Mouse (Mus musculus): ENCODE data around the gene Fam149b. TPM values are rescaled to one million over a fixed set of nuclear protein-coding genes. Genes with fewer than 3 reads are reported as not detected.

The Fam149b gene
- polyA plus RNA-seq, 1 experiment from 2014 or later = 34.8 TPM

- H3K4me1 ChIP-seq = peaks cover 3% of the 10 kb centered on the region; the same call in 1 of the 2 replicates
- peak within 1 kb of the TSS; percentile 54 for H3K4me2 ChIP-seq
- peak within 1 kb of the TSS; percentile 92 for H3K9ac ChIP-seq
- peak within 1 kb of the TSS; percentile 91 for H3K27ac ChIP-seq
- no peaks in the 10 kb centered on the region for H3K27me3 ChIP-seq
- peak within 1 kb of the TSS; percentile 82 for H3K4me3 ChIP-seq
- WGBS = under 1% methylated on average over 67 of the region's 68 CpGs
- H3K9me3 ChIP-seq = no peaks in the 10 kb centered on the region
- peaks cover 22% of the 10 kb centered on the region for H3K36me3 ChIP-seq
- peak; percentile 97 for ATAC-seq (ENCODE audit: insufficient number of reproducible peaks, low FRiP score, low TSS enrichment, low read depth)
Observed at GRCm38 (mm10) chr14:20393205-20393913, 45.4 kb downstream of the Fam149b start, which contains the start of gene Mrps16. Mrps16 (minus strand) TSS chr14:20393634.

DNA sequence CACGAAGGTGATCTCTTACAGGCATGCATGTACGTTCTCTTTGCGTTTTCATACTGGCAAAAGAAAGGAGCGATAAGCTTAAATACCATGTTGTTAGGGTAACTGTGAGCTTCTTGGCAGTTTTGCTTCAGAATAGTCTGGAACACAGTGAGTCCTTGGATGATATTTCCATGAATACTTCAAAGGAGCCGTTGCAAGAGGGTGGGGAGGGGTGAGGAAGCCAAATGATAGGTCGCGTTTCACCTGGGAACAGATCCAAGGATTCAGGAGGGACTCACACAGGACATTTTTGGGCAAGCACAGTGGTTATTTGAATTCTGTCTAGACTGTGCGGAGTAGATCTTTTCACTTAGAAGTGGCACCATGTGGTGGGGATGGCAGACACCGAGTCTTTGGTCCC is 49.3 kb downstream of the Fam149b start:
- Histone ChIP-seq H3K9me3 (no peaks in the 10 kb centered on the region), H3K27ac (no peak overlapping the region), H3K4me3 (no peak overlapping the region), H3K27me3 (no peaks in the 10 kb centered on the region), H3K4me2 (no peak overlapping the region), H3K4me1 (peaks cover 2% of the 10 kb centered on the region; the same call in 1 of the 2 replicates), H3K36me3 (no peaks in the 10 kb centered on the region), H3K9ac (no peak overlapping the region)
- WGBS = 72% methylated on average over 9 of the region's 9 CpGs
- no peak for ATAC-seq (ENCODE audit: insufficient number of reproducible peaks, low FRiP score, low TSS enrichment, low read depth)

- Histone ChIP-seq H3K36me3 (no peaks in the 10 kb centered on the region), H3K9me3 (no peaks in the 10 kb centered on the region), H3K4me1 (no peaks in the 10 kb centered on the region; the same call in 1 of the 2 replicates), H3K9ac (no peak overlapping the region), H3K27me3 (no peaks in the 10 kb centered on the region), H3K27ac (no peak overlapping the region), H3K4me2 (no peak overlapping the region), H3K4me3 (no peak overlapping the region)
- 47% methylated on average over 4 of the region's 4 CpGs for WGBS
- no peak for ATAC-seq (ENCODE audit: insufficient number of reproducible peaks, low FRiP score, low TSS enrichment, low read depth)
Observed at GRCm38 (mm10) chr14:20398864-20399263, 50.9 kb downstream of the Fam149b start.

DNA sequence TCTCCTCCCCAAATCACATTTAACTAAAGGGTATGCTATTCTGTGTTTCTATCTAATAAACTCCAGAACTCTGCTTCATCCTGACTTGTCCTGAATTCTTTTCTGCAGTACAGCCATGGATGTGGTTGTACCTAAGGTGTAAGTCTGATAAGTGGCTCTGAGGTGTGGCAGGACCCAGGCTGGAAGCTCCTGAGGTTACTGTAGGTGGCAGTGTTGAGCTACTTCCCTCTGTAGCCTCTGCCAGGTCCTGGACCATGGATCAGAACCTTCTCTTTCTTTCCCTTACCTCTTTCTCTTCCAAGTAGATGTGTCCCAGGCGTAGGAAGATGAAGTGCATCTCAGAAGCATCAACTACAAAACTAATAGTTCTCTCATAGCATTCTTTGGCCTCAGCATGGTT is 52.1 kb downstream of the Fam149b start:
- H3K27me3 ChIP-seq = no peaks in the 10 kb centered on the region
- no peak overlapping the region for H3K9ac ChIP-seq
- no peak overlapping the region for H3K27ac ChIP-seq
- no peak for ATAC-seq (ENCODE audit: insufficient number of reproducible peaks, low FRiP score, low TSS enrichment, low read depth)
- no peak overlapping the region for H3K4me3 ChIP-seq
- no peaks in the 10 kb centered on the region for H3K4me1 ChIP-seq
- H3K4me2 ChIP-seq = no peak overlapping the region
- no peaks in the 10 kb centered on the region for H3K36me3 ChIP-seq
- H3K9me3 ChIP-seq = no peaks in the 10 kb centered on the region
- 55% methylated on average over 1 of the region's 1 CpGs for WGBS

GRCm38 (mm10) chr14:20422257-20422656 is 74.3 kb downstream of the Fam149b start:
- no peak overlapping the region for H3K4me3 ChIP-seq
- 63% methylated on average over 7 of the region's 7 CpGs for WGBS

DNA sequence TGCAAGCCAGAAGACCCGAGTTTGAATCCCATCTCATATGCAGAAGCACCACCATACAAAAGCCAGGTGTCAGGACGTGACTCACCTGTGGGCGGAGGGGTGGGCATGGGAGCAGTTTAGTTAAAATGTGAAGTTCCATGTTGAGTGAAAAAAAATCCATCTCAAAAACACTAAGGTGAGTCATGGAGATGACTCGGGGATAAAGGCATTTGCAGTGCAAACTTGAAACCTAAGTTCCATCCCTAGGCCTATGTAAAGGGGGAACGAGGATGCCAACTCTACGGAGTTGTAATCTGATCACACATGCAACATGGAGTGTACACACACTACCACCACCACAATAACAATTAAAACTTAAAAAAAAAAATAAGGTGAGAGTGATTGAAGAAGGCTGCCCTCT is 75.1 kb downstream of the Fam149b start:
- no peak overlapping the region for H3K9ac ChIP-seq
- 84% methylated on average over 6 of the region's 6 CpGs for WGBS
- no peak overlapping the region for H3K4me3 ChIP-seq
- H3K27me3 ChIP-seq = no peaks in the 10 kb centered on the region
- no peaks in the 10 kb centered on the region for H3K4me1 ChIP-seq
- no peaks in the 10 kb centered on the region for H3K36me3 ChIP-seq
- no peak overlapping the region for H3K27ac ChIP-seq
- no peak for ATAC-seq (ENCODE audit: insufficient number of reproducible peaks, low FRiP score, low TSS enrichment, low read depth)
- no peaks in the 10 kb centered on the region for H3K9me3 ChIP-seq
- no peak overlapping the region for H3K4me2 ChIP-seq

More at GRCm38 (mm10) chr14:20422257-20422656, 74.3 kb downstream of the Fam149b start:
- H3K27ac ChIP-seq = no peak overlapping the region
- no peaks in the 10 kb centered on the region for H3K27me3 ChIP-seq
- H3K36me3 ChIP-seq = no peaks in the 10 kb centered on the region
- no peaks in the 10 kb centered on the region for H3K9me3 ChIP-seq
- H3K4me1 ChIP-seq = no peaks in the 10 kb centered on the region
- ATAC-seq (ENCODE audit: insufficient number of reproducible peaks, low FRiP score, low TSS enrichment, low read depth) = no peak
- H3K9ac ChIP-seq = no peak overlapping the region
- no peak overlapping the region for H3K4me2 ChIP-seq

DNA sequence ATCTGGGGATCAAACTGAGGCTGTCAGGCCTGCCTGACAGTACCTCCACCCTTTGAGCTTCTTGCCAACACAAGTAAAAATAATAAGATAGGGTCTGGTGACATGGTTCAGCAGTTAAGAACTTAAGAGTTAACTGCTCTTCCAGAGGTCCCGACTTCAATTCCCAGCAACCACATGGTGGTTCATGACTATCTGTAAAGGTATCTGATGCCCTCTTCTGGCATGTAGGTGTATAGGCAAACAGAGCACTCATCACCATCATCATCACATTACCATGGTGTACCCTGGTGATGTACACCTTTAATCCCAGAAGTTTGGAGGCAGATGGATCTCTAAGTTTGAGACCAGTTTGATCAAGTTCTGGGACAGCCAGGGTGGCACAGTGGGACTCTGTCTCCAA is 80.6 kb downstream of the Fam149b start:
- Histone ChIP-seq H3K9me3 (no peaks in the 10 kb centered on the region), H3K27ac (no peak overlapping the region), H3K27me3 (no peaks in the 10 kb centered on the region), H3K4me2 (no peak overlapping the region), H3K4me3 (no peak overlapping the region), H3K36me3 (no peaks in the 10 kb centered on the region), H3K9ac (no peak overlapping the region), H3K4me1 (no peaks in the 10 kb centered on the region)
- WGBS = 29% methylated on average over 1 of the region's 1 CpGs
- ATAC-seq (ENCODE audit: insufficient number of reproducible peaks, low FRiP score, low TSS enrichment, low read depth) = no peak

GRCm38 (mm10) chr14:20429833-20430232 is 81.9 kb downstream of the Fam149b start:
- 45% methylated on average over 1 of the region's 1 CpGs for WGBS
- Histone ChIP-seq H3K9ac (no peak overlapping the region), H3K4me1 (no peaks in the 10 kb centered on the region), H3K27ac (no peak overlapping the region), H3K9me3 (no peaks in the 10 kb centered on the region), H3K36me3 (no peaks in the 10 kb centered on the region), H3K27me3 (no peaks in the 10 kb centered on the region), H3K4me3 (no peak overlapping the region), H3K4me2 (no peak overlapping the region)
- ATAC-seq (ENCODE audit: insufficient number of reproducible peaks, low FRiP score, low TSS enrichment, low read depth) = no peak

- H3K9ac ChIP-seq = no peak overlapping the region
- no peak overlapping the region for H3K27ac ChIP-seq
- no peaks in the 10 kb centered on the region for H3K9me3 ChIP-seq
- ATAC-seq (ENCODE audit: insufficient number of reproducible peaks, low FRiP score, low TSS enrichment, low read depth) = no peak
- WGBS = 53% methylated on average over 6 of the region's 6 CpGs
- no peaks in the 10 kb centered on the region for H3K36me3 ChIP-seq
- H3K4me3 ChIP-seq = no peak overlapping the region
- no peaks in the 10 kb centered on the region for H3K27me3 ChIP-seq
- H3K4me2 ChIP-seq = no peak overlapping the region
- H3K4me1 ChIP-seq = no peaks in the 10 kb centered on the region
Observed at GRCm38 (mm10) chr14:20431726-20432125, 83.8 kb downstream of the Fam149b start.

- H3K9ac ChIP-seq = no peak overlapping the region
- H3K27me3 ChIP-seq = no peaks in the 10 kb centered on the region
- no peaks in the 10 kb centered on the region for H3K36me3 ChIP-seq
- no peak overlapping the region for H3K4me2 ChIP-seq
- WGBS = 80% methylated on average over 4 of the region's 4 CpGs
- H3K4me1 ChIP-seq = no peaks in the 10 kb centered on the region
- H3K4me3 ChIP-seq = no peak overlapping the region
- no peaks in the 10 kb centered on the region for H3K9me3 ChIP-seq
- no peak for ATAC-seq (ENCODE audit: insufficient number of reproducible peaks, low FRiP score, low TSS enrichment, low read depth)
- H3K27ac ChIP-seq = no peak overlapping the region
Observed at GRCm38 (mm10) chr14:20432420-20432819, 84.5 kb downstream of the Fam149b start.
